Mouse (Mus musculus) MN1 (cell line): ENCODE results near the gene Tprn.
"Not testable (repeated sequence)": the region's sequence is repeated elsewhere in the genome, so short reads cannot be mapped to it uniquely, and the experiment has no call there.

Experiments used
- DNase-seq: peaks from one replicate; pipeline ENCODE4 v3.0.0-alpha.2; 2016; ENCODE audit warnings: low spot score

Tprn gene

GRCm38 (mm10) chr2:25237522-25237921 is 24.9 kb upstream of the Tprn start:
- no peak for DNase-seq

- no peak for DNase-seq
Measured at GRCm38 (mm10) chr2:25238106-25238505, 24.3 kb upstream of the Tprn start.

- no peak for DNase-seq
Measured at GRCm38 (mm10) chr2:25239766-25240165, 22.7 kb upstream of the Tprn start.

- no peak for DNase-seq
Measured at GRCm38 (mm10) chr2:25240310-25240709, 22.1 kb upstream of the Tprn start.

- DNase-seq: peak; percentile 68
Measured at GRCm38 (mm10) chr2:25240723-25241437, 21.5 kb upstream of the Tprn start.

- DNase-seq: no peak
Measured at GRCm38 (mm10) chr2:25241438-25241775, 21.0 kb upstream of the Tprn start.

GRCm38 (mm10) chr2:25242101-25242506 is 20.3 kb upstream of the Tprn start, which contains the start of the genes Rnf208 and Cysrt1:
TSS of gene Rnf208 (plus strand) at chr2:25242255.
TSS of gene Cysrt1 (minus strand) at chr2:25242452.
- DNase-seq: peak; percentile 30

- no peak for DNase-seq
Measured at GRCm38 (mm10) chr2:25243342-25243741, 19.1 kb upstream of the Tprn start.

- no peak for DNase-seq
Measured at GRCm38 (mm10) chr2:25244144-25244543, 18.3 kb upstream of the Tprn start.

- no peak for DNase-seq
Measured at GRCm38 (mm10) chr2:25246183-25247072, 16.0 kb upstream of the Tprn start, which contains the start of gene AL732309.1. TSS of gene AL732309.1 (minus strand) at chr2:25246863.

GRCm38 (mm10) chr2:25252331-25252730 is 10.1 kb upstream of the Tprn start:
- no peak for DNase-seq

GRCm38 (mm10) chr2:25255284-25255779 is 7.1 kb upstream of the Tprn start, which contains the start of gene Tmem203:
TSS of gene Tmem203 (plus strand) at chr2:25255439.
- DNase-seq: peak; percentile 87

GRCm38 (mm10) chr2:25256443-25257109 is 5.8 kb upstream of the Tprn start:
- DNase-seq: peak; percentile 80

GRCm38 (mm10) chr2:25257250-25257649 is 5.2 kb upstream of the Tprn start:
- DNase-seq: not testable (repeated sequence)

- no peak for DNase-seq
Measured at GRCm38 (mm10) chr2:25258887-25259286, 3.5 kb upstream of the Tprn start.

- peak; percentile 56 for DNase-seq
Measured at GRCm38 (mm10) chr2:25261870-25262269, 548 bp upstream of the Tprn start.

GRCm38 (mm10) chr2:25262795-25263622 is 591 bp downstream of the Tprn start:
- peak; percentile 67 for DNase-seq

GRCm38 (mm10) chr2:25263623-25264285 is 1.3 kb downstream of the Tprn start:
- DNase-seq: no peak

GRCm38 (mm10) chr2:25264286-25264660 is 1.9 kb downstream of the Tprn start:
- DNase-seq: no peak

- DNase-seq: no peak
Measured at GRCm38 (mm10) chr2:25264851-25265250, 2.4 kb downstream of the Tprn start.
